Comparison of ENCODE assay signal across 8 mouse cellular contexts in genomic region chr3:101599920-101600741, GRCm38 (mm10). TPM values are rescaled to one million over a fixed set of nuclear protein-coding genes. Genes with fewer than 3 reads are reported as not detected.
DNase-seq lines count a peak whose midpoint lies in the region; ATAC-seq lines count a peak whose summit lies in the region.

No protein-coding gene starts in this region.

- peaks cover 86% of the 10 kb centered on the region for H3K4me1 ChIP-seq in forebrain, embryonic 10.5 days
- H3K4me1 ChIP-seq in forebrain, embryonic 11.5 days (replicated peaks; ENCODE audit: control insufficient read depth, insufficient read depth, low read length) = peaks cover 32% of the 10 kb centered on the region
- H3K4me1 ChIP-seq in heart, embryonic 14.5 days (ENCODE audit: control insufficient read depth in 2 of 2, insufficient read depth in 2 of 2, low read length in 2 of 2) = peaks cover 27 to 67% of the 10 kb centered on the region in 2 experiments

- peaks cover 76% of the 10 kb centered on the region for H3K79me2 ChIP-seq in macrophage (ENCODE audit: inconsistent target)

- no peaks in the 10 kb centered on the region for H3K27me3 ChIP-seq in forebrain, embryonic 10.5 days (ENCODE audit: poor library complexity, severe bottlenecking)
- H3K27me3 ChIP-seq in forebrain, embryonic 11.5 days (ENCODE audit: control insufficient read depth, insufficient read depth, low read length) = no peaks in the 10 kb centered on the region
- no peaks in the 10 kb centered on the region for H3K27me3 ChIP-seq in heart, embryonic 14.5 days (ENCODE audit: control insufficient read depth, insufficient read depth, low read length)

- H3K4me3 ChIP-seq in forebrain, embryonic 10.5 days = peak overlapping the region; percentile 4; the same call in 1 of the 2 replicates
- no peak overlapping the region for H3K4me3 ChIP-seq in forebrain, embryonic 11.5 days (ENCODE audit: low read depth, low read length)
- peak overlapping the region; percentile 41 to 82; a peak in 3 of 4 replicates for H3K4me3 ChIP-seq in heart, embryonic 14.5 days (ENCODE audit: control insufficient read depth in 1 of 2, insufficient read depth in 1 of 2, low read depth in 1 of 2, low read length in 2 of 2)
- H3K4me3 ChIP-seq in macrophage (ENCODE audit: inconsistent target) = no peak overlapping the region; the same call in 1 of the 2 replicates

- H3K9ac ChIP-seq in forebrain, embryonic 11.5 days (ENCODE audit: low read length) = no peak overlapping the region
- H3K9ac ChIP-seq in heart, embryonic 14.5 days (ENCODE audit: low read length) = peak overlapping the region; percentile 99

- H3K9me3 ChIP-seq in forebrain, embryonic 10.5 days = no peaks in the 10 kb centered on the region
- H3K9me3 ChIP-seq in forebrain, embryonic 11.5 days (ENCODE audit: control insufficient read depth, low read length) = no peaks in the 10 kb centered on the region
- H3K9me3 ChIP-seq in heart, embryonic 14.5 days (ENCODE audit: control insufficient read depth, low read length) = no peaks in the 10 kb centered on the region

- 51% methylated on average over 4 of the region's 4 CpGs for WGBS in forebrain, embryonic 10.5 days
- WGBS in forebrain, embryonic 11.5 days = 35% methylated on average over 4 of the region's 4 CpGs
- WGBS in heart, embryonic 14.5 days = under 1% methylated on average over 4 of the region's 4 CpGs
- 2% methylated on average over 4 of the region's 4 CpGs for WGBS in macrophage (ENCODE audit: missing documents)

- no peak overlapping the region; the same call in 1 of the 2 replicates for H3K4me2 ChIP-seq in forebrain, embryonic 11.5 days (ENCODE audit: low read depth, low read length, severe bottlenecking)
- peak overlapping the region; percentile 78 for H3K4me2 ChIP-seq in heart, embryonic 14.5 days (ENCODE audit: low read length)

- peaks cover 14% of the 10 kb centered on the region for H3K36me3 ChIP-seq in forebrain, embryonic 10.5 days (replicated peaks)
- no peaks in the 10 kb centered on the region for H3K36me3 ChIP-seq in forebrain, embryonic 11.5 days (ENCODE audit: control insufficient read depth, insufficient read depth, low read length)
- 0 out of 2 replicates have a peak, but pooled peaks cover 9% of the 10 kb centered on the region for H3K36me3 ChIP-seq in heart, embryonic 14.5 days (ENCODE audit: control insufficient read depth, insufficient read depth, low read length)
- H3K36me3 ChIP-seq in macrophage (ENCODE audit: inconsistent target) = no peaks in the 10 kb centered on the region

- H3K27ac ChIP-seq in forebrain, embryonic 10.5 days = 0 out of 2 replicates have a peak overlapping the region, but pooled peaks have one; percentile 37
- no peak overlapping the region for H3K27ac ChIP-seq in forebrain, embryonic 11.5 days (ENCODE audit: low read depth, low read length)
- peak overlapping the region; percentile 93 to 99 for H3K27ac ChIP-seq in heart, embryonic 14.5 days (replicated peaks in 1 of 2; ENCODE audit: control insufficient read depth in 1 of 2, insufficient read depth in 1 of 2, low read depth in 2 of 2, low read length in 2 of 2)
- peak overlapping the region; percentile 92 for H3K27ac ChIP-seq in macrophage

- DNase-seq in forebrain, embryonic 10.5 days (ENCODE audit: extremely low spot score, low spot score) = no peak
- no peak for DNase-seq in forebrain, embryonic 11.5 days (ENCODE audit: low spot score)
- DNase-seq in CD4-positive, CD25-positive, alpha-beta regulatory T cell, adult 2 months (ENCODE audit: low read depth, low spot score) = peak; percentile 55
- no peak for DNase-seq in thymus, postnatal 0 days (ENCODE audit: low spot score)
- no peak for DNase-seq in testis, postnatal 14 days (ENCODE audit: low spot score)
- no peak for DNase-seq in layer of hippocampus, postnatal 25 days (ENCODE audit: extremely low spot score in 1 of 2, low spot score in 1 of 2)

- ATAC-seq in forebrain, embryonic 11.5 days (replicated peaks; ENCODE audit: low FRiP score) = no peak
- no peak for ATAC-seq in heart, embryonic 14.5 days (ENCODE audit: insufficient number of reproducible peaks, insufficient read depth, low FRiP score, low read depth)

RNA-seq across cellular contexts. Expression of gene Atp1a1, which starts 4.4 kb away (rescaled TPM):
- 42.8 and 48.2 TPM in 2 replicates for polyA plus RNA-seq in forebrain, embryonic 10.5 days (2016; fragmentation: Nextera tagmentation; extraction: Ambion mirVana)
- polyA plus RNA-seq in forebrain, embryonic 11.5 days (2014; fragmentation: Nextera tagmentation; extraction: Ambion mirVana) = 121 and 122 TPM in 2 replicates
- 486 and 537 TPM in 2 replicates for polyA plus RNA-seq in heart, embryonic 14.5 days (2014; fragmentation: Nextera tagmentation; extraction: Ambion mirVana)
- 100 to 1,000 TPM in 3 of 26 experiments, 10 to 100 TPM in 23; 21.3 to 208 (median 41.7) TPM for total RNA-seq in macrophage (2018; cell fraction: chromatin; rRNA removed)
- 100 to 1,000 TPM in 19 of 26 experiments, 10 to 100 TPM in 7; 73.2 to 225 (median 128) TPM for total RNA-seq in macrophage (2018; cell fraction: cytosol; rRNA removed)
- total RNA-seq in macrophage (2018; cell fraction: nucleus; rRNA removed) = 100 to 1,000 TPM in 23 of 26 experiments, 10 to 100 TPM in 3; 86.0 to 312 (median 124) TPM
- 155 to 277 TPM (median 164 TPM) in 3 replicates for polyA plus RNA-seq in macrophage (2018)
- polyA plus RNA-seq in thymus, postnatal 0 days (2015; fragmentation: Nextera tagmentation; extraction: Ambion mirVana) = 106 and 112 TPM in 2 replicates
- 100 to 1,000 TPM; 496 to 507 TPM for total RNA-seq in layer of hippocampus, postnatal 25 days (2021)

Comparison
In these comparisons a context has a peak if more than half of its experiments do, and no peak if none do; other contexts are left out.
1. H3K4me3 ChIP-seq: peak in forebrain, embryonic 10.5 days (single experiment) and heart, embryonic 14.5 days (2 of 2); none in forebrain, embryonic 11.5 days (single experiment) and macrophage (single experiment).